Mouse (Mus musculus): ENCODE results near the gene Usb1. TPM values are rescaled to one million over a fixed set of nuclear protein-coding genes. Genes with fewer than 3 reads are reported as not detected.

Usb1 gene
- 35.5 and 46.4 TPM in 2 replicates for total RNA-seq (2017)

- ATAC-seq (ENCODE audit: extremely low read depth, insufficient number of reproducible peaks, low FRiP score, poor library complexity, severe bottlenecking), result peak; percentile 82
Measured at GRCm38 (mm10) chr8:95331720-95332436, at the start of gene Usb1, which contains the start of gene Zfp319. Gene Usb1 (plus strand): TSS chr8:95332284. Gene Zfp319 (minus strand): TSS chr8:95331950.

GRCm38 (mm10) chr8:95289066-95289650, 42.9 kb upstream of the Usb1 start:
- ATAC-seq (ENCODE audit: extremely low read depth, insufficient number of reproducible peaks, low FRiP score, poor library complexity, severe bottlenecking), result no peak

GRCm38 (mm10) chr8:95293172-95293571, 38.9 kb upstream of the Usb1 start:
- ATAC-seq (ENCODE audit: extremely low read depth, insufficient number of reproducible peaks, low FRiP score, poor library complexity, severe bottlenecking), result peak; percentile 34; the same call in 1 of the 2 replicates

- no peak for ATAC-seq (ENCODE audit: extremely low read depth, insufficient number of reproducible peaks, low FRiP score, poor library complexity, severe bottlenecking)
Measured at GRCm38 (mm10) chr8:95293891-95294290, 38.2 kb upstream of the Usb1 start.

- ATAC-seq (ENCODE audit: extremely low read depth, insufficient number of reproducible peaks, low FRiP score, poor library complexity, severe bottlenecking), result peak; percentile 73; the same call in 1 of the 2 replicates
Measured at GRCm38 (mm10) chr8:95302410-95302809, 29.7 kb upstream of the Usb1 start.

- ATAC-seq (ENCODE audit: extremely low read depth, insufficient number of reproducible peaks, low FRiP score, poor library complexity, severe bottlenecking), result no peak
Measured at GRCm38 (mm10) chr8:95305526-95305925, 26.6 kb upstream of the Usb1 start.

- ATAC-seq (ENCODE audit: extremely low read depth, insufficient number of reproducible peaks, low FRiP score, poor library complexity, severe bottlenecking), result no peak
Measured at GRCm38 (mm10) chr8:95306431-95306830, 25.7 kb upstream of the Usb1 start, which contains the start of gene Cngb1. Gene Cngb1 (minus strand): TSS chr8:95306585.

GRCm38 (mm10) chr8:95310342-95310970, 21.6 kb upstream of the Usb1 start, which contains the start of gene Tepp:
Gene Tepp (plus strand): TSS chr8:95310566.
- ATAC-seq (ENCODE audit: extremely low read depth, insufficient number of reproducible peaks, low FRiP score, poor library complexity, severe bottlenecking), result no peak

GRCm38 (mm10) chr8:95312836-95313235, 19.2 kb upstream of the Usb1 start:
- ATAC-seq (ENCODE audit: extremely low read depth, insufficient number of reproducible peaks, low FRiP score, poor library complexity, severe bottlenecking), result no peak

- no peak for ATAC-seq (ENCODE audit: extremely low read depth, insufficient number of reproducible peaks, low FRiP score, poor library complexity, severe bottlenecking)
Measured at GRCm38 (mm10) chr8:95313857-95314256, 18.2 kb upstream of the Usb1 start.

- no peak for ATAC-seq (ENCODE audit: extremely low read depth, insufficient number of reproducible peaks, low FRiP score, poor library complexity, severe bottlenecking)
Measured at GRCm38 (mm10) chr8:95314707-95315106, 17.4 kb upstream of the Usb1 start.

GRCm38 (mm10) chr8:95315350-95315749, 16.7 kb upstream of the Usb1 start:
- no peak for ATAC-seq (ENCODE audit: extremely low read depth, insufficient number of reproducible peaks, low FRiP score, poor library complexity, severe bottlenecking)

- ATAC-seq (ENCODE audit: extremely low read depth, insufficient number of reproducible peaks, low FRiP score, poor library complexity, severe bottlenecking), result peak; percentile 76
Measured at GRCm38 (mm10) chr8:95320224-95321139, 11.6 kb upstream of the Usb1 start.

GRCm38 (mm10) chr8:95323201-95323600, 8.9 kb upstream of the Usb1 start:
- ATAC-seq (ENCODE audit: extremely low read depth, insufficient number of reproducible peaks, low FRiP score, poor library complexity, severe bottlenecking), result no peak

- no peak for ATAC-seq (ENCODE audit: extremely low read depth, insufficient number of reproducible peaks, low FRiP score, poor library complexity, severe bottlenecking)
Measured at GRCm38 (mm10) chr8:95324646-95325045, 7.4 kb upstream of the Usb1 start.

GRCm38 (mm10) chr8:95326822-95327221, 5.3 kb upstream of the Usb1 start:
- no peak for ATAC-seq (ENCODE audit: extremely low read depth, insufficient number of reproducible peaks, low FRiP score, poor library complexity, severe bottlenecking)

- no peak for ATAC-seq (ENCODE audit: extremely low read depth, insufficient number of reproducible peaks, low FRiP score, poor library complexity, severe bottlenecking)
Measured at GRCm38 (mm10) chr8:95327866-95328465, 4.1 kb upstream of the Usb1 start.

- ATAC-seq (ENCODE audit: extremely low read depth, insufficient number of reproducible peaks, low FRiP score, poor library complexity, severe bottlenecking), result no peak
Measured at GRCm38 (mm10) chr8:95330367-95330766, 1.7 kb upstream of the Usb1 start.

Measured in neutrophil, adult 5-6 weeks (primary cell).